Mouse (Mus musculus) heart, adult 11 months (tissue): ENCODE results near the gene Gadd45b.

ENCODE experiments used
- DNase-seq: peaks from one replicate; pipeline ENCODE4 v3.0.0; 2022

Gene Gadd45b

GRCm38 (mm10) chr10:80911354-80911753, 18.5 kb upstream of the Gadd45b start:
- no peak for DNase-seq

- DNase-seq = no peak
Observed at GRCm38 (mm10) chr10:80911891-80912290, 18.0 kb upstream of the Gadd45b start.

- no peak for DNase-seq
Observed at GRCm38 (mm10) chr10:80913364-80914011, 16.4 kb upstream of the Gadd45b start.

GRCm38 (mm10) chr10:80914253-80914656, 15.6 kb upstream of the Gadd45b start:
- no peak for DNase-seq

- no peak for DNase-seq
Observed at GRCm38 (mm10) chr10:80915260-80915659, 14.6 kb upstream of the Gadd45b start.

- no peak for DNase-seq
Observed at GRCm38 (mm10) chr10:80915736-80916135, 14.1 kb upstream of the Gadd45b start.

- peak; percentile 94 for DNase-seq
Observed at GRCm38 (mm10) chr10:80917336-80917778, 12.5 kb upstream of the Gadd45b start.

- peak; percentile 97 for DNase-seq
Observed at GRCm38 (mm10) chr10:80917779-80918434, 12.0 kb upstream of the Gadd45b start, which contains the start of gene Lmnb2. Gene Lmnb2 (minus strand): TSS chr10:80918245.

- peak; percentile 95 for DNase-seq
Observed at GRCm38 (mm10) chr10:80921923-80922322, 8.0 kb upstream of the Gadd45b start.

- DNase-seq = no peak
Observed at GRCm38 (mm10) chr10:80925472-80925871, 4.4 kb upstream of the Gadd45b start.

- peak; percentile 99 for DNase-seq
Observed at GRCm38 (mm10) chr10:80928586-80929298, 1.1 kb upstream of the Gadd45b start.

GRCm38 (mm10) chr10:80930361-80931152, 684 bp downstream of the Gadd45b start:
- peak; percentile 96 for DNase-seq

- peak; percentile 97 for DNase-seq
Observed at GRCm38 (mm10) chr10:80931153-80931671, 1.3 kb downstream of the Gadd45b start.

GRCm38 (mm10) chr10:80931695-80932094, 1.8 kb downstream of the Gadd45b start:
- no peak for DNase-seq

GRCm38 (mm10) chr10:80932206-80932605, 2.3 kb downstream of the Gadd45b start:
- DNase-seq = peak; percentile 96

- DNase-seq = peak; percentile 96
Observed at GRCm38 (mm10) chr10:80932700-80933420, 3.0 kb downstream of the Gadd45b start.

GRCm38 (mm10) chr10:80933421-80933979, 3.6 kb downstream of the Gadd45b start:
- peak; percentile 98 for DNase-seq

- DNase-seq = peak; percentile 92
Observed at GRCm38 (mm10) chr10:80934136-80934985, 4.5 kb downstream of the Gadd45b start.

GRCm38 (mm10) chr10:80935241-80935640, 5.4 kb downstream of the Gadd45b start:
- peak; percentile 97 for DNase-seq

- no peak for DNase-seq
Observed at GRCm38 (mm10) chr10:80935698-80936097, 5.8 kb downstream of the Gadd45b start.
